ENCODE assay signal across 30 mouse cellular contexts in genomic region chr14:20114951-20115350, GRCm38 (mm10). TPM values are rescaled to one million over a fixed set of nuclear protein-coding genes. Genes with fewer than 3 reads are reported as not detected.
DNase-seq lines count a peak whose midpoint lies in the region; ATAC-seq and TF ChIP-seq lines count a peak whose summit lies in the region.
"Had no signal": no experiment of that assay in that cellular context is flagged by ENCODE, and none has a peak within 500 bp of the region (broad histone marks: within the 10 kb centered on the region; RNA-seq: fewer than 3 reads in every experiment).

No protein-coding gene starts in this region.

- no peaks in the 10 kb centered on the region for H3K36me3 ChIP-seq in splenic B cell, adult 2 months (ENCODE audit: control insufficient read depth, insufficient read depth, low read length, poor library complexity, severe bottlenecking)
- no peaks in the 10 kb centered on the region for H3K36me3 ChIP-seq in midbrain, postnatal 0 days (ENCODE audit: insufficient read depth, low read length)
- H3K36me3 ChIP-seq: embryonic facial prominence, embryonic 10.5 days; embryonic facial prominence, embryonic 15.5 days; G1E; heart, embryonic 12.5 days; hindbrain, embryonic 13.5 days; lung, embryonic 15.5 days; neural tube, embryonic 13.5 days; stomach, embryonic 15.5 days had no signal

- TF ChIP-seq CTCF in midbrain, postnatal 0 days (IDR thresholded peaks at IDR 0.05), result no peak

- H3K4me1 ChIP-seq in midbrain, postnatal 0 days (ENCODE audit: insufficient read depth, low read length), result no peaks in the 10 kb centered on the region
- H3K4me1 ChIP-seq: stomach, embryonic 15.5 days had no signal

- H3K9me3 ChIP-seq in midbrain, postnatal 0 days (ENCODE audit: low read length), result no peaks in the 10 kb centered on the region
- H3K9me3 ChIP-seq: embryonic facial prominence, embryonic 10.5 days; embryonic facial prominence, embryonic 15.5 days; G1E; heart, embryonic 12.5 days; lung, embryonic 15.5 days; neural tube, embryonic 13.5 days; stomach, embryonic 15.5 days had no signal

- no peaks in the 10 kb centered on the region for H3K27me3 ChIP-seq in splenic B cell, adult 2 months (ENCODE audit: control insufficient read depth, insufficient read depth, low read length, poor library complexity, severe bottlenecking)
- no peaks in the 10 kb centered on the region for H3K27me3 ChIP-seq in midbrain, postnatal 0 days (ENCODE audit: insufficient read depth, low read length)
- H3K27me3 ChIP-seq: embryonic facial prominence, embryonic 15.5 days; heart, embryonic 12.5 days; lung, embryonic 15.5 days; neural tube, embryonic 13.5 days; Patski; stomach, embryonic 15.5 days had no signal

- H3K4me3 ChIP-seq in midbrain, postnatal 0 days (ENCODE audit: low read depth, low read length), result no peak overlapping the region
- H3K4me3 ChIP-seq: embryonic facial prominence, embryonic 10.5 days; embryonic facial prominence, embryonic 15.5 days; gastrocnemius, adult 2 months; heart, embryonic 12.5 days; hindbrain, embryonic 13.5 days; lung, embryonic 15.5 days; myocyte; neural tube, embryonic 13.5 days; stomach, embryonic 15.5 days had no signal

- no peak overlapping the region for H3K27ac ChIP-seq in midbrain, postnatal 0 days (ENCODE audit: low read depth, low read length)
- H3K27ac ChIP-seq: embryonic facial prominence, embryonic 10.5 days; embryonic facial prominence, embryonic 15.5 days; gastrocnemius, adult 2 months; hindbrain, embryonic 13.5 days; lung, embryonic 15.5 days; neural tube, embryonic 13.5 days; stomach, embryonic 15.5 days had no signal

- ATAC-seq in inflammation-experienced regulatory T-cells, adult 6 months, result peak; percentile 41
- no peak for ATAC-seq in megakaryocyte, adult 5-6 weeks (ENCODE audit: poor library complexity, severe bottlenecking)
- no peak for ATAC-seq in midbrain, postnatal 0 days (ENCODE audit: low FRiP score)
- ATAC-seq: midbrain, embryonic 16.5 days had no signal

- DNase-seq in spleen, adult 18-20 months, result peak; percentile 34 to 45
- DNase-seq in spleen, postnatal 14 days (ENCODE audit: low spot score in 2 of 2), result no peak
- peak; percentile 10 for DNase-seq in CD4-positive helper T cell, adult 2 months (ENCODE audit: low read depth, low spot score)
- peak; percentile 67 for DNase-seq in splenic B cell, adult 2 months (ENCODE audit: low read depth, low spot score)
- no peak for DNase-seq in cerebellum, postnatal 10 days
- no peak for DNase-seq in midbrain, postnatal 0 days (ENCODE audit: low spot score)
- DNase-seq: adrenal gland, postnatal 14 days; cerebellum, adult 18-20 months; cerebellum, postnatal 14 days; gastrocnemius, adult 2 months; gastrocnemius, postnatal 36 days; heart, adult 18-20 months; heart, postnatal 4 days; kidney, adult 11 months; kidney, postnatal 14 days; layer of hippocampus, adult 9-11 months had no signal

- H3K4me2 ChIP-seq in midbrain, postnatal 0 days (ENCODE audit: low read depth, low read length, poor library complexity, severe bottlenecking), result no peak overlapping the region
- H3K4me2 ChIP-seq: embryonic facial prominence, embryonic 15.5 days; heart, embryonic 12.5 days; hindbrain, embryonic 13.5 days; lung, embryonic 15.5 days; midbrain, embryonic 11.5 days; neural tube, embryonic 13.5 days; stomach, embryonic 15.5 days had no signal

- H3K9ac ChIP-seq in midbrain, postnatal 0 days (replicated peaks; ENCODE audit: low read length, poor library complexity, severe bottlenecking), result no peak overlapping the region
- H3K9ac ChIP-seq: embryonic facial prominence, embryonic 15.5 days; heart, embryonic 12.5 days; hindbrain, embryonic 13.5 days; lung, embryonic 15.5 days; neural tube, embryonic 13.5 days; stomach, embryonic 15.5 days had no signal

- 89% methylated on average over 6 of the region's 6 CpGs for WGBS in midbrain, postnatal 0 days

RNA-seq across cellular contexts. Expression of gene Saysd1, which starts 23.4 kb away (rescaled TPM):
- 10 to 100 TPM; 21.3 to 40.2 (median 21.6) TPM for polyA plus RNA-seq in inflammation-experienced regulatory T-cells, adult 6 months (2017; shearing (Covaris generic))
- 3.9 and 4.1 TPM in 2 replicates for total RNA-seq in megakaryocyte, adult 5-6 weeks (2015)
- total RNA-seq in megakaryocyte, adult 5-6 weeks (2017), result 1.5 and 1.7 TPM in 2 replicates
- total RNA-seq in midbrain, postnatal 0 days (2014; rRNA removed), result 3.8 and 4.9 TPM in 2 replicates
- 8.6 and 9.8 TPM in 2 replicates for polyA plus RNA-seq in midbrain, postnatal 0 days (2015; fragmentation: Nextera tagmentation; extraction: Ambion mirVana)

Comparison
In these comparisons a context has a peak if more than half of its experiments do, and no peak if none do; other contexts are left out.
1. DNase-seq: peak in spleen, adult 18-20 months (2 of 2), CD4-positive helper T cell, adult 2 months (single experiment) and splenic B cell, adult 2 months (single experiment); none in spleen, postnatal 14 days (0 of 2), cerebellum, postnatal 10 days (0 of 2) and midbrain, postnatal 0 days (single experiment).